Mouse (Mus musculus) left cerebral cortex, adult 18-20 months (tissue): ENCODE results near the gene Ssx2ip. TPM values are rescaled to one million over a fixed set of nuclear protein-coding genes. Genes with fewer than 3 reads are reported as not detected.

ENCODE experiments used
- DNase-seq, 2 experiments: peaks; one replicate each; pipeline ENCODE4 v3.0.0; 2021 to 2022; ENCODE audit warnings: low spot score in 2 of 2, mixed read lengths in 1 of 2
- microRNA-seq, 2 experiments: library from miRNA; unstranded; fragments of <30 nt; microRNA quantifications; one replicate each; pipeline ENCODE4 v1.2.0; 2021
- total RNA-seq, 2 experiments: library from RNA; stranded (reverse); gene quantifications; 2 replicates each; pipeline ENCODE4 v1.2.3; 2021

Ssx2ip gene
- total RNA-seq, 2 experiments from 2014 or later = 91.0 to 96.5 TPM

GRCm38 (mm10) chr3:146486464-146486863 is 82.0 kb downstream of the Ssx2ip start:
- DNase-seq = no peak

Small RNA genes lying within 50 kb of the gene (microRNA-seq; reads per million reads assigned to microRNA genes)
- gene Gm22901 = 0 reads per million in 2 experiments

Other genes with a start within 250 kb of the Ssx2ip start
- gene Lpar3, start 183.7 kb upstream of the Ssx2ip start, total RNA-seq = under 1 TPM; 0.28 to 0.40 TPM
- 1 to 10 TPM; 6.5 to 7.5 TPM for gene Ctbs, start 45.2 kb downstream of the Ssx2ip start, total RNA-seq
- gene Spata1, start 95.1 kb downstream of the Ssx2ip start, total RNA-seq = 1 to 10 TPM; 2.5 to 3.4 TPM
- 10 to 100 TPM; 48.4 to 49.5 TPM for gene Gng5, start 95.2 kb downstream of the Ssx2ip start, total RNA-seq
- gene Rpf1, start 116.8 kb downstream of the Ssx2ip start, total RNA-seq = 10 to 100 TPM; 16.4 to 16.7 TPM
- under 1 TPM in 1 of 2 experiments, not detected in 1; 0.37 TPM for gene Uox, start 165.8 kb downstream of the Ssx2ip start, total RNA-seq
- gene Dnase2b, start 211.0 kb downstream of the Ssx2ip start, total RNA-seq = not detected
- not detected for gene 4930503B20Rik, start 246.7 kb downstream of the Ssx2ip start, total RNA-seq